Mouse (Mus musculus) monocyte, adult 5-6 weeks (primary cell): ENCODE data around the gene Bcl2. TPM values are rescaled to one million over a fixed set of nuclear protein-coding genes. Genes with fewer than 3 reads are reported as not detected.
"Not testable (repeated sequence)": the region's sequence is repeated elsewhere in the genome, so short reads cannot be mapped to it uniquely, and the experiment has no call there.

ENCODE experiments used
- ATAC-seq: fragments of 153-309, 156-312 bp; replicated peaks from 2 replicates; pipeline ENCODE4 v1.8.0; 2017; ENCODE audit warnings: mild to moderate bottlenecking; ENCODE audit not compliant: low TSS enrichment, insufficient number of reproducible peaks, severe bottlenecking, poor library complexity, low FRiP score
- total RNA-seq: library from RNA; stranded (forward); fragments of 200-1000, 200-491, 200-594 nt; gene quantifications from 3 replicates; pipeline ENCODE4 v1.2.3, GENCODE M21; 2017

Gene Bcl2
- total RNA-seq, 1 experiment from 2014 or later: 64.9 TPM

- ATAC-seq: no peak
These were observed 169.1 kb downstream of the Bcl2 start for GRCm38 (mm10) chr1:106544817-106545612.

GRCm38 (mm10) chr1:106542731-106543130 lies 171.3 kb downstream of the Bcl2 start:
- ATAC-seq: no peak

- ATAC-seq: no peak
These were observed 172.2 kb downstream of the Bcl2 start for GRCm38 (mm10) chr1:106541851-106542250.

- peak; percentile 21; the same call in 1 of the 2 replicates for ATAC-seq
These were observed 173.9 kb downstream of the Bcl2 start for GRCm38 (mm10) chr1:106540130-106540529.

GRCm38 (mm10) chr1:106539029-106539428 lies 175.0 kb downstream of the Bcl2 start:
- no peak for ATAC-seq

GRCm38 (mm10) chr1:106534835-106535234 lies 179.2 kb downstream of the Bcl2 start:
- ATAC-seq: not testable (repeated sequence)

GRCm38 (mm10) chr1:106529570-106529969 lies 184.5 kb downstream of the Bcl2 start:
- ATAC-seq: no peak

GRCm38 (mm10) chr1:106527537-106527936 lies 186.5 kb downstream of the Bcl2 start:
- no peak for ATAC-seq

- no peak for ATAC-seq
These were observed 187.3 kb downstream of the Bcl2 start for GRCm38 (mm10) chr1:106526751-106527150.

- no peak for ATAC-seq
These were observed 188.0 kb downstream of the Bcl2 start for GRCm38 (mm10) chr1:106526112-106526511.

- ATAC-seq: no peak
These were observed 190.3 kb downstream of the Bcl2 start for GRCm38 (mm10) chr1:106523741-106524140.

- no peak for ATAC-seq
These were observed 191.1 kb downstream of the Bcl2 start for GRCm38 (mm10) chr1:106523009-106523408.

GRCm38 (mm10) chr1:106517591-106518177 lies 196.4 kb downstream of the Bcl2 start:
- no peak for ATAC-seq

- ATAC-seq: no peak
These were observed 197.0 kb downstream of the Bcl2 start for GRCm38 (mm10) chr1:106517099-106517498.

- ATAC-seq: no peak; the same call in 1 of the 2 replicates
These were observed 198.5 kb downstream of the Bcl2 start for GRCm38 (mm10) chr1:106515611-106516010.

- ATAC-seq: no peak
These were observed 200.0 kb downstream of the Bcl2 start for GRCm38 (mm10) chr1:106513890-106514643.

- no peak for ATAC-seq
These were observed 200.6 kb downstream of the Bcl2 start for GRCm38 (mm10) chr1:106513481-106513880.

- peak; percentile 97 for ATAC-seq
These were observed 202.5 kb downstream of the Bcl2 start for GRCm38 (mm10) chr1:106511593-106511992.

GRCm38 (mm10) chr1:106507556-106507955 lies 206.5 kb downstream of the Bcl2 start:
- no peak for ATAC-seq
